10 mouse cellular contexts compared by ENCODE assay signal in the genomic region with DNA sequence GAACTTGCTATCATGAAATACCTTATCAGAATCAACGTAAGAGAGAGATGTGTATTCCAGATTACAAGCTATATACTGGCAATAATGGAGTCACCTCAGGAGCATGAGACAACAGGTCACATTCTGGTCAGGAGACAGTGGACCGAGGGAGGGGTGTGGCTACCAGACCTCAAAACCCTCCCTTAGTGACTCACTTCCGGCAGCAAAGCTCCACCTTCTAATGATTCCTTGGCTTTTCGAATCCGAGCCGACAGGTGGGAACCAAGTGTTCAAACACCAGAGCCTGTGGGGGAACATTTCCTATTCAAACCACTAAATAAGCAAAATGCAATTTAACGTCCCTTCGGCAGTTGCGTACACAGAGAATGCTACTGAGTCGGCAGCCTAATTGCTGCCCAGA. TPM values are rescaled to one million over a fixed set of nuclear protein-coding genes. Genes with fewer than 3 reads are reported as not detected.
DNase-seq lines count a peak whose midpoint lies in the region; ATAC-seq and TF ChIP-seq lines count a peak whose summit lies in the region.
"Had no signal": no experiment of that assay in that cellular context is flagged by ENCODE, and none has a peak within 500 bp of the region (broad histone marks: within the 10 kb centered on the region; RNA-seq: fewer than 3 reads in every experiment).

No protein-coding gene starts in this region.

- peak; percentile 95 for DNase-seq in heart, adult 11 months
- DNase-seq in heart, postnatal 25 days (ENCODE audit: low spot score) = no peak
- peak; percentile 85 for DNase-seq in MN1 (ENCODE audit: low spot score)
- DNase-seq in heart, adult 2 months = peak; percentile 54 to 60
- DNase-seq in lung, postnatal 0 days (ENCODE audit: low spot score) = peak; percentile 62
- no peak for DNase-seq in cerebellum, adult 18-20 months
- no peak for DNase-seq in cerebellum, postnatal 25 days

- TF ChIP-seq EP300 in heart, adult 2 months (IDR thresholded peaks at IDR 0.05; ENCODE audit: insufficient read depth, low read depth, low read length) = peak; percentile 58; the same call in 1 of the 2 replicates
- TF ChIP-seq EP300 in lung, postnatal 0 days (IDR thresholded peaks at IDR 0.05) = no peak

- H3K79me2 ChIP-seq in heart, adult 2 months (replicated peaks; ENCODE audit: control insufficient read depth, insufficient read depth, low read length) = no peaks in the 10 kb centered on the region

- H3K36me3 ChIP-seq in heart, adult 2 months (ENCODE audit: control insufficient read depth, insufficient read depth, low read length) = no peaks in the 10 kb centered on the region
- no peaks in the 10 kb centered on the region for H3K36me3 ChIP-seq in lung, postnatal 0 days (ENCODE audit: insufficient read depth, low read length)
- no peaks in the 10 kb centered on the region for H3K36me3 ChIP-seq in hindbrain, embryonic 13.5 days
- H3K36me3 ChIP-seq: forebrain, embryonic 10.5 days had no signal

- peak; percentile 58 for ATAC-seq in lung, postnatal 0 days
- no peak for ATAC-seq in hindbrain, embryonic 13.5 days (ENCODE audit: low FRiP score)

- peaks cover 2% of the 10 kb centered on the region for H3K4me1 ChIP-seq in heart, adult 2 months (ENCODE audit: control insufficient read depth, insufficient read depth, low read length)
- no peaks in the 10 kb centered on the region for H3K4me1 ChIP-seq in lung, postnatal 0 days (ENCODE audit: insufficient read depth, low read depth, low read length)
- H3K4me1 ChIP-seq in hindbrain, embryonic 13.5 days (replicated peaks) = no peaks in the 10 kb centered on the region
- H3K4me1 ChIP-seq: forebrain, embryonic 10.5 days had no signal

- peak; percentile 67 for TF ChIP-seq POLR2A in heart, adult 2 months (IDR thresholded peaks at IDR 0.05; ENCODE audit: insufficient read depth, low read depth, low read length)

- WGBS in heart, adult 2 months = 34% methylated on average over 10 of the region's 10 CpGs
- WGBS in lung, postnatal 0 days = 37% methylated on average over 10 of the region's 10 CpGs
- 85% methylated on average over 10 of the region's 10 CpGs for WGBS in hindbrain, embryonic 13.5 days

- no peaks in the 10 kb centered on the region for H3K9me3 ChIP-seq in lung, postnatal 0 days (ENCODE audit: low read length)
- H3K9me3 ChIP-seq in hindbrain, embryonic 13.5 days = no peaks in the 10 kb centered on the region
- H3K9me3 ChIP-seq: forebrain, embryonic 10.5 days had no signal

- peak overlapping the region; percentile 73 for H3K27ac ChIP-seq in heart, adult 2 months
- no peak overlapping the region for H3K27ac ChIP-seq in lung, postnatal 0 days (ENCODE audit: low read length)
- no peak overlapping the region for H3K27ac ChIP-seq in hindbrain, embryonic 13.5 days
- H3K27ac ChIP-seq: forebrain, embryonic 10.5 days; macrophage had no signal

- peak overlapping the region; percentile 43 for H3K4me3 ChIP-seq in heart, adult 2 months
- peak overlapping the region; percentile 14; the same call in 1 of the 2 replicates for H3K4me3 ChIP-seq in lung, postnatal 0 days (ENCODE audit: low read depth, low read length)
- no peak overlapping the region for H3K4me3 ChIP-seq in hindbrain, embryonic 13.5 days
- H3K4me3 ChIP-seq: forebrain, embryonic 10.5 days had no signal

- H3K9ac ChIP-seq in heart, adult 2 months (ENCODE audit: low read depth, low read length) = no peak overlapping the region
- H3K9ac ChIP-seq in lung, postnatal 0 days (replicated peaks; ENCODE audit: low read depth) = no peak overlapping the region
- no peak overlapping the region for H3K9ac ChIP-seq in hindbrain, embryonic 13.5 days

- intact Hi-C loops in heart, postnatal 25 days (cut with DNase I) = no loop called here
- intact Hi-C loops in heart, adult 2 months (cut with DNase I) = loop anchor here (5.0 to 10.0 kb wide), 2 partner anchors 54 to 58 kb away; partner anchors contain the start of gene Hif1a

- peak; percentile 10; the same call in 1 of the 2 replicates for TF ChIP-seq CTCF in heart, adult 2 months (IDR thresholded peaks at IDR 0.05)
- no peak for TF ChIP-seq CTCF in lung, postnatal 0 days (IDR thresholded peaks at IDR 0.05)

- peak overlapping the region; percentile 35 for H3K4me2 ChIP-seq in lung, postnatal 0 days (replicated peaks; ENCODE audit: low read depth, low read length)
- H3K4me2 ChIP-seq in hindbrain, embryonic 13.5 days = no peak overlapping the region

- no peaks in the 10 kb centered on the region for H3K27me3 ChIP-seq in heart, adult 2 months (ENCODE audit: control insufficient read depth, insufficient read depth, low read length)
- no peaks in the 10 kb centered on the region for H3K27me3 ChIP-seq in lung, postnatal 0 days (replicated peaks; ENCODE audit: insufficient read depth, low read length)
- H3K27me3 ChIP-seq in hindbrain, embryonic 13.5 days = no peaks in the 10 kb centered on the region

RNA-seq across cellular contexts. Expression of gene Hif1a, which starts 54.5 kb away (rescaled TPM):
- 10 to 100 TPM; 49.5 to 56.0 TPM for total RNA-seq in heart, postnatal 25 days (2021)
- 10 to 100 TPM; 45.3 to 45.7 TPM for total RNA-seq in heart, adult 2 months (2021)
- polyA plus RNA-seq in heart, adult 2 months (2012; rRNA removed) = 18.0 and 35.1 TPM in 2 replicates
- 34.6 and 42.7 TPM in 2 replicates for polyA plus RNA-seq in lung, postnatal 0 days (2015; fragmentation: Nextera tagmentation; extraction: Ambion mirVana)
- polyA plus RNA-seq in hindbrain, embryonic 13.5 days (2015; fragmentation: Nextera tagmentation; extraction: Ambion mirVana) = 80.0 and 84.1 TPM in 2 replicates

Comparison
In these comparisons a context has a peak if more than half of its experiments do, and no peak if none do; other contexts are left out.
1. DNase-seq: peak in heart, adult 11 months (single experiment), MN1 (single experiment), heart, adult 2 months (2 of 2) and lung, postnatal 0 days (single experiment); none in heart, postnatal 25 days (single experiment), cerebellum, adult 18-20 months (0 of 2) and cerebellum, postnatal 25 days (0 of 2).